Mouse (Mus musculus): Measurements from ENCODE around the gene Prm3. TPM values are rescaled to one million over a fixed set of nuclear protein-coding genes. Genes with fewer than 3 reads are reported as not detected.

Gene Prm3
- polyA plus RNA-seq, 2 experiments from 2014 or later = not detected

- no peak for ATAC-seq
These were observed 20.0 kb downstream of the Prm3 start for GRCm38 (mm10) chr16:10770531-10771325.

GRCm38 (mm10) chr16:10769661-10770060 is 21.1 kb downstream of the Prm3 start:
- ATAC-seq = peak; percentile 73

GRCm38 (mm10) chr16:10768821-10769220 is 21.9 kb downstream of the Prm3 start:
- ATAC-seq = no peak

GRCm38 (mm10) chr16:10767158-10767557 is 23.6 kb downstream of the Prm3 start:
- peak; percentile 27 for ATAC-seq

GRCm38 (mm10) chr16:10764323-10764722 is 26.4 kb downstream of the Prm3 start:
- ATAC-seq = no peak

GRCm38 (mm10) chr16:10763540-10764264 is 27.0 kb downstream of the Prm3 start:
- no peak for ATAC-seq

- no peak for ATAC-seq
These were observed 28.0 kb downstream of the Prm3 start for GRCm38 (mm10) chr16:10762569-10763180.

GRCm38 (mm10) chr16:10761182-10761581 is 29.5 kb downstream of the Prm3 start:
- ATAC-seq = no peak

GRCm38 (mm10) chr16:10756168-10756567 is 34.5 kb downstream of the Prm3 start:
- ATAC-seq = no peak

- peak; percentile 41 for ATAC-seq
These were observed 36.0 kb downstream of the Prm3 start for GRCm38 (mm10) chr16:10754521-10755296.

GRCm38 (mm10) chr16:10749824-10750223 is 40.9 kb downstream of the Prm3 start:
- ATAC-seq = no peak

GRCm38 (mm10) chr16:10749226-10749625 is 41.5 kb downstream of the Prm3 start:
- ATAC-seq = no peak

- ATAC-seq = peak; percentile 97
These were observed 49.6 kb downstream of the Prm3 start for GRCm38 (mm10) chr16:10741082-10741481.

Other genes starting within 250 kb of the Prm3 start
- 1 to 10 TPM in 1 of 2 experiments, under 1 TPM in 1; 0.95 to 4.4 TPM for gene Dexi, start 247.9 kb downstream of the Prm3 start, polyA plus RNA-seq (2017; shearing (Covaris generic))
- gene Clec16a, start 245.6 kb downstream of the Prm3 start, polyA plus RNA-seq (2017; shearing (Covaris generic)) = 1 to 10 TPM; 8.4 to 8.7 TPM
- gene Socs1, start 5.4 kb downstream of the Prm3 start, polyA plus RNA-seq (2017; shearing (Covaris generic)) = 1 to 10 TPM; 2.5 to 3.9 TPM
- 1 to 10 TPM; 2.4 to 3.7 TPM for gene Tnp2, start 2.3 kb downstream of the Prm3 start, polyA plus RNA-seq (2017; shearing (Covaris generic))
- gene Prm2, start 5.2 kb upstream of the Prm3 start, polyA plus RNA-seq (2017; shearing (Covaris generic)) = not detected
- gene Prm1, start 14.9 kb upstream of the Prm3 start, polyA plus RNA-seq (2017; shearing (Covaris generic)) = under 1 TPM in 1 of 2 experiments, not detected in 1; 0.75 TPM
- gene Gm11172, start 22.0 kb upstream of the Prm3 start, polyA plus RNA-seq (2017; shearing (Covaris generic)) = not detected
- 1 to 10 TPM in 1 of 2 experiments, under 1 TPM in 1; 0.67 to 1.6 TPM for gene Rmi2, start 44.1 kb upstream of the Prm3 start, polyA plus RNA-seq (2017; shearing (Covaris generic))

Measured in CD4-positive, CD25-positive, alpha-beta regulatory T cell, adult 4 months (primary cell).